Mouse (Mus musculus) spleen, adult 2 months (tissue): Measurements from ENCODE around the gene Eml1. TPM values are rescaled to one million over a fixed set of nuclear protein-coding genes. Genes with fewer than 3 reads are reported as not detected.

Experiments
- DNase-seq, 2 experiments: peaks; one replicate each; pipeline versions ENCODE4 v3.0.0 to v3.0.0-alpha.2; 2012 to 2021; ENCODE audit warnings: low spot score in 2 of 2, low read depth in 1 of 2
- H3K27ac ChIP-seq: fragments of 200-500 bp; 2 replicates; pipeline ENCODE4 v1.5.1; 2012; ENCODE audit warnings: low read length, inconsistent platforms; ENCODE audit not compliant: insufficient read depth
- H3K27me3 ChIP-seq: fragments of 200-500 bp; 2 replicates; pipeline ENCODE4 v1.6.1; 2012; ENCODE audit warnings: mild to moderate bottlenecking, moderate library complexity, low read length, inconsistent platforms; ENCODE audit not compliant: control insufficient read depth, insufficient read depth
- H3K36me3 ChIP-seq: fragments of 200-500 bp; 2 replicates; pipeline ENCODE4 v1.6.1; 2012; ENCODE audit warnings: mild to moderate bottlenecking, low read length, inconsistent platforms; ENCODE audit not compliant: control insufficient read depth, insufficient read depth
- H3K4me1 ChIP-seq: fragments of 200-500 bp; 2 replicates; pipeline ENCODE4 v1.6.1; 2011; ENCODE audit warnings: inconsistent platforms; ENCODE audit not compliant: control insufficient read depth, insufficient read depth, insufficient read length
- H3K4me3 ChIP-seq: fragments of 200-500 bp; 2 replicates; pipeline ENCODE4 v1.5.1; 2011; ENCODE audit warnings: mild to moderate bottlenecking, inconsistent platforms; ENCODE audit not compliant: insufficient read depth, insufficient read length; ENCODE audit errors: extremely low read depth
- CTCF ChIP-seq: fragments of 200-500 bp; IDR thresholded peaks from 2 replicates; pipeline ENCODE4 v1.5.1; 2011; ENCODE audit warnings: mild to moderate bottlenecking, inconsistent platforms; ENCODE audit not compliant: insufficient read depth, insufficient read length, insufficient replicate concordance; ENCODE audit errors: extremely low read depth
- POLR2A ChIP-seq: fragments of 200-500 bp; IDR thresholded peaks from 2 replicates; pipeline ENCODE4 v1.6.1; 2011; ENCODE audit warnings: low read depth, low read length, inconsistent platforms
- WGBS: fragments of 180-500 bp; shearing (Covaris S2); methylation state at CpG from one replicate; pipeline ENCODE4 v1.1.7; 2018; 5-methylcytosine and 5-hydroxymethylcytosine counted together
- polyA plus RNA-seq: library from polyadenylated mRNA; depleted of rRNA; stranded (reverse); fragments of >200 nt; gene quantifications from 2 replicates; pipeline ENCODE4 v1.2.3, GENCODE M21; 2012

The Eml1 gene
- polyA plus RNA-seq, 1 experiment = 9.3 TPM

GRCm38 (mm10) chr12:108392254-108393044 lies 21.7 kb downstream of the Eml1 start:
- TF ChIP-seq POLR2A (no peak), CTCF (no peak)
- no peaks in the 10 kb centered on the region for H3K4me1 ChIP-seq
- H3K36me3 ChIP-seq = no peaks in the 10 kb centered on the region
- no peaks in the 10 kb centered on the region for H3K27me3 ChIP-seq
- WGBS = 80% methylated on average over 12 of the region's 12 CpGs
- H3K27ac ChIP-seq = no peak overlapping the region
- no peak overlapping the region for H3K4me3 ChIP-seq
- DNase-seq = no peak

- WGBS = 77% methylated on average over 4 of the region's 4 CpGs
- Histone ChIP-seq H3K36me3 (no peaks in the 10 kb centered on the region), H3K27me3 (no peaks in the 10 kb centered on the region), H3K4me1 (no peaks in the 10 kb centered on the region), H3K27ac (peak overlapping the region; percentile 7), H3K4me3 (no peak overlapping the region)
- TF ChIP-seq POLR2A (no peak), CTCF (no peak)
- DNase-seq = no peak
Measured at GRCm38 (mm10) chr12:108393082-108393481, 22.3 kb downstream of the Eml1 start.

GRCm38 (mm10) chr12:108393637-108394036 lies 22.9 kb downstream of the Eml1 start:
- peak overlapping the region; percentile 7 for H3K27ac ChIP-seq
- no peak overlapping the region for H3K4me3 ChIP-seq
- WGBS = 81% methylated on average over 4 of the region's 4 CpGs
- H3K27me3 ChIP-seq = no peaks in the 10 kb centered on the region
- H3K36me3 ChIP-seq = no peaks in the 10 kb centered on the region
- peak in 1 of 2 experiments; percentile 8 for DNase-seq
- H3K4me1 ChIP-seq = no peaks in the 10 kb centered on the region
- TF ChIP-seq POLR2A (no peak), CTCF (no peak)

- no peak overlapping the region for H3K4me3 ChIP-seq
- no peaks in the 10 kb centered on the region for H3K4me1 ChIP-seq
- H3K27me3 ChIP-seq = no peaks in the 10 kb centered on the region
- H3K27ac ChIP-seq = no peak overlapping the region
- no peaks in the 10 kb centered on the region for H3K36me3 ChIP-seq
- DNase-seq = no peak
- WGBS = 82% methylated on average over 17 of the region's 17 CpGs
- TF ChIP-seq CTCF (no peak), POLR2A (no peak)
Measured at GRCm38 (mm10) chr12:108394534-108395284, 24.0 kb downstream of the Eml1 start.

GRCm38 (mm10) chr12:108395285-108395660 lies 24.5 kb downstream of the Eml1 start:
- 81% methylated on average over 6 of the region's 6 CpGs for WGBS
- H3K4me3 ChIP-seq = no peak overlapping the region
- no peaks in the 10 kb centered on the region for H3K36me3 ChIP-seq
- no peaks in the 10 kb centered on the region for H3K27me3 ChIP-seq
- no peak for TF ChIP-seq CTCF
- no peak for TF ChIP-seq POLR2A
- H3K4me1 ChIP-seq = no peaks in the 10 kb centered on the region
- no peak overlapping the region for H3K27ac ChIP-seq
- no peak for DNase-seq

- Histone ChIP-seq H3K27me3 (no peaks in the 10 kb centered on the region), H3K4me3 (no peak overlapping the region)
- WGBS = 85% methylated on average over 11 of the region's 11 CpGs
Measured at GRCm38 (mm10) chr12:108396081-108396947, 25.6 kb downstream of the Eml1 start.

More at GRCm38 (mm10) chr12:108396081-108396947, 25.6 kb downstream of the Eml1 start:
- TF ChIP-seq POLR2A = no peak
- no peak for TF ChIP-seq CTCF
- H3K4me1 ChIP-seq = no peaks in the 10 kb centered on the region
- H3K36me3 ChIP-seq = no peaks in the 10 kb centered on the region
- DNase-seq = no peak
- H3K27ac ChIP-seq = no peak overlapping the region
